Mouse (Mus musculus) mouse trophoblast stem cell (cell line): ENCODE measurements around the gene Gm45234.

Experiments
- in situ Hi-C, 2 experiments: fragments of 300-500 bp; cut with MseI, MboI; formaldehyde crosslinking; loops; 2 replicates in 1 of 2; 3 replicates in 1 of 2; pipeline ENCODE4 v1.15.1; 2025

Gene Gm45234

GRCm38 (mm10) chr6:124767536-124767919 is 11.7 kb upstream of the Gm45234 start:
- in situ Hi-C loops: no loop called here

- in situ Hi-C loops: no loop called here
These were observed 10.1 kb upstream of the Gm45234 start for GRCm38 (mm10) chr6:124765951-124766350.

GRCm38 (mm10) chr6:124759259-124759658 is 3.4 kb upstream of the Gm45234 start:
- in situ Hi-C loops: no loop called here

- in situ Hi-C loops: no loop called here
These were observed 3.0 kb upstream of the Gm45234 start for GRCm38 (mm10) chr6:124758849-124759232.

GRCm38 (mm10) chr6:124757909-124758848 is 2.4 kb upstream of the Gm45234 start:
- in situ Hi-C loops: no loop called here

- in situ Hi-C loops: no loop called here
These were observed 1.6 kb upstream of the Gm45234 start for GRCm38 (mm10) chr6:124757351-124757880.

GRCm38 (mm10) chr6:124756652-124757350 is 980 bp upstream of the Gm45234 start:
- in situ Hi-C loops: no loop called here

- in situ Hi-C loops: no loop called here
These were observed 515 bp downstream of the Gm45234 start for GRCm38 (mm10) chr6:124755306-124755705.

- in situ Hi-C loops: no loop called here
These were observed 2.0 kb downstream of the Gm45234 start for GRCm38 (mm10) chr6:124753861-124754260.

- in situ Hi-C loops: no loop called here
These were observed 5.4 kb downstream of the Gm45234 start for GRCm38 (mm10) chr6:124750405-124750804.

- in situ Hi-C loops: no loop called here
These were observed 8.9 kb downstream of the Gm45234 start for GRCm38 (mm10) chr6:124746654-124747632.

GRCm38 (mm10) chr6:124746296-124746605 is 9.6 kb downstream of the Gm45234 start:
- in situ Hi-C loops: no loop called here

GRCm38 (mm10) chr6:124745490-124746295 is 10.1 kb downstream of the Gm45234 start:
- in situ Hi-C loops: no loop called here

- in situ Hi-C loops: no loop called here
These were observed 11.0 kb downstream of the Gm45234 start for GRCm38 (mm10) chr6:124744755-124745321.

- in situ Hi-C loops: no loop called here
These were observed 12.2 kb downstream of the Gm45234 start for GRCm38 (mm10) chr6:124743647-124744046.

- in situ Hi-C loops: no loop called here
These were observed 12.8 kb downstream of the Gm45234 start for GRCm38 (mm10) chr6:124742839-124743514.

GRCm38 (mm10) chr6:124741842-124742241 is 14.0 kb downstream of the Gm45234 start:
- in situ Hi-C loops: no loop called here

- in situ Hi-C loops: no loop called here
These were observed 14.7 kb downstream of the Gm45234 start, which contains the start of gene Grcc10 for GRCm38 (mm10) chr6:124740888-124741761. Gene Grcc10 (minus strand): TSS chr6:124741374.
